Mouse (Mus musculus) small intestine, adult 2 months (tissue): ENCODE measurements at regions not wholly inside any gene's neighbourhood (a gene's known extent, or its start where the extent isn't known, plus 50 kb on each side); places are given as distances from the start of the nearest gene placed in this dataset.

Experiments
- CTCF ChIP-seq: fragments of 200-500 bp; IDR thresholded peaks from 2 replicates; pipeline ENCODE4 v1.5.1; 2012; ENCODE audit warnings: low read depth, mild to moderate bottlenecking, control low read depth, inconsistent platforms, low read length, moderate library complexity, mixed read lengths; ENCODE audit not compliant: insufficient replicate concordance, insufficient read length; ENCODE audit errors: extremely low read depth
- POLR2A ChIP-seq: fragments of 200-500 bp; IDR thresholded peaks from 2 replicates; pipeline ENCODE4 v1.6.1; 2012; ENCODE audit warnings: low read depth, mild to moderate bottlenecking, control low read depth, inconsistent platforms, low read length, moderate library complexity

DNA sequence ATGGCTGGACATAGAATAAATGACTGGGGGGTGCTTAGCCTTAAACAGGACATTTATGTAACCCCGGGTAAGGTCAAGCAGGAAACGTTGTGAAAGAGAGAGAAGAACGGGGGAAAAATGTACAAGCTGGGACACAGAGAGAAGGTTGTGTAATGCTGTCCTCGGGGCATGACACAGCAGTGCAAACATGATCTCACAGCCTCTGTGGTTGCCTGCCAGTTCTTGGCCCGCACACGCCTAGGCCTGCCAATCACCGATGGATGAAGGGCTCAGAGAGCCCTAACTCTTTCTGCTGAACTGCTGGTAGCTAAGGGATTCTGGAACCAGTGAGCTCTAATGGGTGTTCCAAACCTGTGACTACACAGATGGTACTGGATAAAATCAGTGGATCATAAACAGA lies 96.5 kb upstream of the Btg3 start:
- TF ChIP-seq POLR2A (no peak), CTCF (no peak)
